Mouse (Mus musculus): ENCODE measurements at regions not wholly inside any gene's neighbourhood (a gene's known extent, or its start where the extent isn't known, plus 50 kb on each side); places are given as distances from the start of the nearest gene placed in this dataset.
"Not testable (repeated sequence)": the region's sequence is repeated elsewhere in the genome, so short reads cannot be mapped to it uniquely, and the experiment has no call there.

- DNase-seq (ENCODE audit: low read depth): peak; percentile 37
Measured at GRCm38 (mm10) chr10:118049330-118049729, 92.3 kb upstream of the Mdm1 start.

- no peak for DNase-seq (ENCODE audit: low read depth)
Measured at GRCm38 (mm10) chr10:118050152-118050641, 91.4 kb upstream of the Mdm1 start.

GRCm38 (mm10) chr10:118052042-118052441 lies 89.6 kb upstream of the Mdm1 start:
- DNase-seq (ENCODE audit: low read depth): no peak

- no peak for DNase-seq (ENCODE audit: low read depth)
Measured at GRCm38 (mm10) chr10:118052477-118052876, 89.1 kb upstream of the Mdm1 start.

- no peak for DNase-seq (ENCODE audit: low read depth)
Measured at GRCm38 (mm10) chr10:118053037-118053436, 88.6 kb upstream of the Mdm1 start.

GRCm38 (mm10) chr10:118056789-118057271 lies 84.8 kb upstream of the Mdm1 start:
- no peak for DNase-seq (ENCODE audit: low read depth)

- no peak for DNase-seq (ENCODE audit: low read depth)
Measured at GRCm38 (mm10) chr10:118057516-118057915, 84.1 kb upstream of the Mdm1 start.

- no peak for DNase-seq (ENCODE audit: low read depth)
Measured at GRCm38 (mm10) chr10:118064816-118065216, 76.8 kb upstream of the Mdm1 start.

GRCm38 (mm10) chr10:118076341-118076740 lies 65.3 kb upstream of the Mdm1 start:
- not testable (repeated sequence) for DNase-seq (ENCODE audit: low read depth)

GRCm38 (mm10) chr10:118081636-118082166 lies 59.9 kb upstream of the Mdm1 start:
- DNase-seq (ENCODE audit: low read depth): no peak

GRCm38 (mm10) chr10:118083035-118083720 lies 58.4 kb upstream of the Mdm1 start:
- no peak for DNase-seq (ENCODE audit: low read depth)

- DNase-seq (ENCODE audit: low read depth): no peak
Measured at GRCm38 (mm10) chr10:118083721-118084075, 57.9 kb upstream of the Mdm1 start.

- no peak for DNase-seq (ENCODE audit: low read depth)
Measured at GRCm38 (mm10) chr10:118085046-118085983, 56.3 kb upstream of the Mdm1 start.

GRCm38 (mm10) chr10:118087570-118088340 lies 53.9 kb upstream of the Mdm1 start:
- no peak for DNase-seq (ENCODE audit: low read depth)

- DNase-seq (ENCODE audit: low read depth): no peak
Measured at GRCm38 (mm10) chr10:118088499-118088898, 53.1 kb upstream of the Mdm1 start.

- DNase-seq (ENCODE audit: low read depth): no peak
Measured at GRCm38 (mm10) chr10:118089879-118090278, 51.7 kb upstream of the Mdm1 start.

GRCm38 (mm10) chr10:118091476-118091875 lies 50.1 kb upstream of the Mdm1 start:
- DNase-seq (ENCODE audit: low read depth): no peak

Data from fibroblast of lung, adult 2 months (primary cell).